Comparison of ENCODE assay signal across 11 mouse cellular contexts in genomic region chr16:30934967-30935690, GRCm38 (mm10).
A peak's percentile ranks its signal among the peaks of the same experiment; 100 is the strongest.
DNase-seq lines count a peak whose midpoint lies in the region; TF ChIP-seq lines count a peak whose summit lies in the region.
"Had no signal": no experiment of that assay in that cellular context is flagged by ENCODE, and none has a peak within 500 bp of the region (broad histone marks: within the 10 kb centered on the region; RNA-seq: fewer than 3 reads in every experiment).

No protein-coding gene starts in this region.

- 29% methylated on average over 15 of the region's 15 CpGs for WGBS in kidney, adult 2 months
- 14% methylated on average over 15 of the region's 15 CpGs for WGBS in large intestine, adult 2 months

- TF ChIP-seq POLR2A in kidney, adult 2 months (IDR thresholded peaks at IDR 0.05; ENCODE audit: low read depth, low read length): no peak

- no peak for TF ChIP-seq CTCF in kidney, adult 2 months (conservative IDR thresholded peaks at IDR 0.05; ENCODE audit: insufficient read depth, insufficient read length, low read depth, low read length)
- no peak for TF ChIP-seq CTCF in layer of hippocampus, adult 2 months (conservative IDR thresholded peaks at IDR 0.05)

- peaks cover 8% of the 10 kb centered on the region; the same call in 1 of the 2 replicates for H3K4me1 ChIP-seq in kidney, adult 2 months (ENCODE audit: control insufficient read depth, insufficient read depth, low read length)

- H3K27ac ChIP-seq in kidney, adult 2 months (ENCODE audit: insufficient read depth, low read depth, low read length): 0 out of 2 replicates have a peak overlapping the region, but pooled peaks have one; percentile 19
- no peak overlapping the region for H3K27ac ChIP-seq in layer of hippocampus, adult 2 months
- H3K27ac ChIP-seq: forebrain, embryonic 13.5 days had no signal

- no peaks in the 10 kb centered on the region for H3K27me3 ChIP-seq in kidney, adult 2 months (replicated peaks; ENCODE audit: control insufficient read depth, insufficient read depth, low read length)
- H3K27me3 ChIP-seq: forebrain, embryonic 13.5 days had no signal

- H3K4me3 ChIP-seq in kidney, adult 2 months (ENCODE audit: insufficient read depth, low read depth, low read length): no peak overlapping the region
- no peak overlapping the region for H3K4me3 ChIP-seq in layer of hippocampus, adult 2 months
- H3K4me3 ChIP-seq: forebrain, embryonic 13.5 days had no signal

- peak; percentile 19 for DNase-seq in kidney, adult 2 months
- DNase-seq in kidney, postnatal 14 days: no peak
- DNase-seq in CD4-positive, CD25-positive, alpha-beta regulatory T cell, adult 2 months (ENCODE audit: low read depth, low spot score): peak; percentile 14
- DNase-seq in R1 (ENCODE audit: low read depth, low spot score) (peak; percentile 56), MN1 (ENCODE audit: low spot score) (no peak)
- peak; percentile 19 for DNase-seq in large intestine, adult 2 months (ENCODE audit: low read depth, low spot score)
- no peak for DNase-seq in layer of hippocampus, adult 9-11 months
- no peak for DNase-seq in layer of hippocampus, adult 2 months (ENCODE audit: low spot score in 2 of 2)
- DNase-seq: heart, adult 18-20 months; thymus, postnatal 4 days had no signal

- no peaks in the 10 kb centered on the region for H3K36me3 ChIP-seq in kidney, adult 2 months (ENCODE audit: control insufficient read depth, insufficient read depth, low read length)

Comparison
In these comparisons a context has a peak if more than half of its experiments do, and no peak if none do; other contexts are left out.
1. DNase-seq: peak in kidney, adult 2 months (single experiment), CD4-positive, CD25-positive, alpha-beta regulatory T cell, adult 2 months (single experiment), R1 (single experiment) and large intestine, adult 2 months (single experiment); none in kidney, postnatal 14 days (single experiment), layer of hippocampus, adult 9-11 months (single experiment), MN1 (single experiment) and layer of hippocampus, adult 2 months (0 of 2).